Mouse (Mus musculus) megakaryocyte-erythroid progenitor cell, adult 5-6 weeks (primary cell): ENCODE data around the gene Trim34b. TPM values are rescaled to one million over a fixed set of nuclear protein-coding genes. Genes with fewer than 3 reads are reported as not detected.
"Not testable (repeated sequence)": the region's sequence is repeated elsewhere in the genome, so short reads cannot be mapped to it uniquely, and the experiment has no call there.

Source experiments
- ATAC-seq: replicated peaks from 2 replicates; pipeline ENCODE4 v1.8.0; 2016; ENCODE audit warnings: mild to moderate bottlenecking, inconsistent platforms; ENCODE audit not compliant: severe bottlenecking, poor library complexity, low FRiP score, low TSS enrichment
- total RNA-seq, 2 experiments: library from RNA; stranded (forward) in 1 of 2; stranded (reverse) in 1 of 2; fragments of 200-1000, 215-1000 nt in 1 of 2; fragments of >200 nt in 1 of 2; fragmentation: Nextera tagmentation in 1 of 2; gene quantifications; 2 replicates each; pipeline ENCODE4 v1.2.3; 2014 to 2017

The Trim34b gene
- not detected in 2 replicates for total RNA-seq (2014; fragmentation: Nextera tagmentation)
- total RNA-seq (2017) = not detected in 2 replicates

- ATAC-seq = not testable (repeated sequence)
These were observed at the start of gene Trim34b for GRCm38 (mm10) chr7:104329171-104329570. TSS of gene Trim34b (plus strand) at chr7:104329471.

- ATAC-seq = peak; percentile 100
These were observed 41.5 kb upstream of the Trim34b start, which contains the start of gene Trim5 for GRCm38 (mm10) chr7:104287576-104288443. TSS of gene Trim5 (minus strand) at chr7:104288094.

- no peak for ATAC-seq
These were observed 38.6 kb upstream of the Trim34b start for GRCm38 (mm10) chr7:104290641-104291040.

- no peak for ATAC-seq
These were observed 37.5 kb upstream of the Trim34b start for GRCm38 (mm10) chr7:104291638-104292400.

- ATAC-seq = peak; percentile 70
These were observed 14.4 kb upstream of the Trim34b start for GRCm38 (mm10) chr7:104314796-104315353.

GRCm38 (mm10) chr7:104315369-104316080, 13.7 kb upstream of the Trim34b start, which contains the start of gene Trim12a:
TSS of gene Trim12a (minus strand) at chr7:104315466.
- ATAC-seq = peak; percentile 99

GRCm38 (mm10) chr7:104322028-104322427, 7.2 kb upstream of the Trim34b start:
- no peak for ATAC-seq

- not testable (repeated sequence) for ATAC-seq
These were observed 6.3 kb downstream of the Trim34b start for GRCm38 (mm10) chr7:104335547-104335946.

GRCm38 (mm10) chr7:104340744-104341143, 11.5 kb downstream of the Trim34b start:
- ATAC-seq = not testable (repeated sequence)

GRCm38 (mm10) chr7:104348043-104348442, 18.8 kb downstream of the Trim34b start:
- ATAC-seq = peak; percentile 66

- ATAC-seq = peak; percentile 99
These were observed 23.7 kb downstream of the Trim34b start, which contains the start of gene Trim12c for GRCm38 (mm10) chr7:104352717-104353599. TSS of gene Trim12c (minus strand) at chr7:104353362.

- no peak; the same call in 1 of the 2 replicates for ATAC-seq
These were observed 24.3 kb downstream of the Trim34b start for GRCm38 (mm10) chr7:104353600-104353967.

GRCm38 (mm10) chr7:104366339-104366738, 37.1 kb downstream of the Trim34b start:
- ATAC-seq = no peak

- peak; percentile 83 for ATAC-seq
These were observed 40.6 kb downstream of the Trim34b start, which contains the start of gene Trim30b for GRCm38 (mm10) chr7:104369736-104370414. TSS of gene Trim30b (minus strand) at chr7:104369884.
